Mouse (Mus musculus) heart, postnatal 0 days (tissue): ENCODE data around the gene Ptcd1.

Experiments used
- CTCF ChIP-seq: IDR thresholded peaks from 2 replicates; pipeline ENCODE4 v1.5.1; 2016; ENCODE audit warnings: antibody characterized with exemption, control low read depth, low read depth
- EP300 ChIP-seq: IDR thresholded peaks from 2 replicates; pipeline ENCODE4 v1.6.1; 2016; ENCODE audit warnings: antibody characterized with exemption, low read depth

- TF ChIP-seq CTCF = no peak
- no peak for TF ChIP-seq EP300
Measured at GRCm38 (mm10) chr5:145123396-145123795, 43.5 kb downstream of the Ptcd1 start.
